Mouse (Mus musculus) inflammation-experienced regulatory T-cells, adult 16 weeks (primary cell): Measurements from ENCODE around the gene Cfap299. TPM values are rescaled to one million over a fixed set of nuclear protein-coding genes. Genes with fewer than 3 reads are reported as not detected.

Experiments
- polyA plus RNA-seq: library from polyadenylated mRNA; unstranded; fragments of 100-300 nt; shearing (Covaris generic); gene quantifications from one replicate; pipeline ENCODE4 v1.2.1, GENCODE M21; 2017

Cfap299 gene
- not detected for polyA plus RNA-seq

DNA sequence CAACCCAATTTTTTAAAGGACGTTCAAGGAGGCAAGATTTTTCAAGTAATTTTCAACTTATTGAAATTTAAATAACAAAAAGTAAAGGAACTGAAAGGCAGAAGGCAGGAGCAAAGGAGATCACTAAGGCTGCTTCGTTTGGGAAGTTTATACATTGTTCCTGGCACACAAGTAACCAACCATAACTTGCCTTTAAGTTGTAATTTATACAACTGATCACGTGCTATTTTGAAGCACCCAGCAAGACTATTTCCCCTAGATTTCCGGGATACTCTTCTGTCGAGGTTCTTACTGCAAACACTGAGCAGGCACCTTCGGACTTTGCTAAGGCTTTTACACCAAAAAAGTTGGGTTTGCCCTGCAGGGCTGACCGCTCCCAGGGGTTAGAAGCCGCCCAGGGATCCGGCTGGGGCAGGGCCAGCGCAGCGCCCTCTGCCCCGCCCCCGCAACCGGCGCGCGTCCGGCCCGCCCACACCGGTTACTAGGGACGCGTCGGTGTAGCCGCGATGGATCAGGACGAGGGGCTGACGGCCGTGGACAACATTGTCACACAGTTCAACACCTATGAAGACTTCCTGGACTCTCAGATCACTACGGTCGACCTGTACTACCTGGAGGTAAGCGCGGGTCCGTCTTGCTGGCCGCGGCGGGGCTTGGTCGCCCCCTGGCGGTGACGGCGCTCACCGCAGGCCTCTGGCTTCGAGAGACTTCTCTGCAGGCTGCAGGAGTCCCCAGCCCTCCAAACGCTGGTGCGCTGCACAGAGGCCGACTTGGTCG, at the start of gene Cfap299:
Cfap299 (plus strand) TSS at position 457 of the 777 bp plus-strand sequence.

GRCm38 (mm10) chr5:98552395-98552794, 223.3 kb downstream of the Cfap299 start, which contains the start of gene Gm11111:
Gene Gm11111, plus strand, starts transcription at chr5:98552695.

Other genes starting within 250 kb of the Cfap299 start
- not detected for gene Prdm8, start 162.1 kb upstream of the Cfap299 start, polyA plus RNA-seq
- gene Fgf5, start 75.1 kb upstream of the Cfap299 start, polyA plus RNA-seq: not detected
- not detected for gene Gm11111, start 223.4 kb downstream of the Cfap299 start, polyA plus RNA-seq